8 mouse cellular contexts compared by ENCODE assay signal in the genomic region with DNA sequence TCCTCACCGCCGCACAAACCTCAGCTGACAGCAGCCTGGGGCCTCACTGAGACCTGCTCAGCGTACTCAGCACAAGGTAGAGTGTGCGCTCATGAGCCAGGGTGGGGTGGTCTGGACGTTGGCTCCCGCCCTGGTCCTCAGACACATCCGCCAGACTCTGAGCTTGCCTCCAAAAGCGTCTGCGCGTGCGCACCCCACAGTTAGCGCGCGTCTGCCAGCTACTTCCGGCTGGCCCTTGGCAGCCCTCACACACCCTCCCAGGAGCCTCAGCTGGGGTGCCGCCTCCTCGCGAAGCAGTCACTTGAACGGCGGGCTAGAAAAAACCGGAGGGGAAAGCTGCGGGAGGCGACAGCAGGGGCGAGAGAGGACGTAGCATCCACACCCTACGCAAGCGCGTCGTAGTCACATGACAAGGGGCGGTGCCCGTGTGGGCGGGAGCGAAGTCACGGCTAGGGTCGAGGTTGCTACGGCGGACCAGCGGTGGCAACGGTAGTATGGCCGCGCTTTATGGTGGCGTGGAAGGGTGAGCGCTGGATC. TPM values are rescaled to one million over a fixed set of nuclear protein-coding genes. Genes with fewer than 3 reads are reported as not detected.
DNase-seq lines count a peak whose midpoint lies in the region; ATAC-seq and TF ChIP-seq lines count a peak whose summit lies in the region.

A gene (plus strand): TSS at position 223 of the 537 bp plus-strand sequence.

- H3K27ac ChIP-seq in bone marrow macrophage, adult 2 months (ENCODE audit: insufficient read depth, low read depth, low read length) = peak within 1 kb of the TSS; percentile 98
- H3K27ac ChIP-seq in embryonic fibroblast, embryonic 13.5 days (ENCODE audit: insufficient read depth, low read length) = peak within 1 kb of the TSS; percentile 76
- H3K27ac ChIP-seq in heart, embryonic 10.5 days = peak within 1 kb of the TSS; percentile 96
- H3K27ac ChIP-seq in kidney, embryonic 15.5 days = peak within 1 kb of the TSS; percentile 97

- WGBS in heart, embryonic 10.5 days = under 1% methylated on average over 43 of the region's 43 CpGs
- WGBS in kidney, embryonic 15.5 days = under 1% methylated on average over 42 of the region's 43 CpGs

- TF ChIP-seq POLR2A in bone marrow macrophage, adult 2 months (IDR thresholded peaks at IDR 0.05; ENCODE audit: borderline replicate concordance, low read depth, low read length) = 0 out of 2 replicates have a peak, but pooled peaks have one; percentile 13
- TF ChIP-seq POLR2A in embryonic fibroblast, embryonic 13.5 days (IDR thresholded peaks at IDR 0.05; ENCODE audit: low read depth, low read length) = peak; percentile 90

- H3K36me3 ChIP-seq in heart, embryonic 10.5 days = peaks cover 12% of the 10 kb centered on the region
- no peaks in the 10 kb centered on the region; the same call in 1 of the 2 replicates for H3K36me3 ChIP-seq in kidney, embryonic 15.5 days

- TF ChIP-seq CTCF in bone marrow macrophage, adult 2 months (IDR thresholded peaks at IDR 0.05; ENCODE audit: low read depth, low read length) = no peak
- no peak for TF ChIP-seq CTCF in embryonic fibroblast, embryonic 13.5 days (IDR thresholded peaks at IDR 0.05; ENCODE audit: borderline replicate concordance, insufficient read depth, low read length)

- no peaks in the 10 kb centered on the region for H3K9me3 ChIP-seq in heart, embryonic 10.5 days
- H3K9me3 ChIP-seq in kidney, embryonic 15.5 days (replicated peaks) = no peaks in the 10 kb centered on the region

- H3K4me3 ChIP-seq in bone marrow macrophage, adult 2 months (ENCODE audit: insufficient read depth, low read length) = peak within 1 kb of the TSS; percentile 89
- peak within 1 kb of the TSS; percentile 61 for H3K4me3 ChIP-seq in embryonic fibroblast, embryonic 13.5 days (ENCODE audit: insufficient read depth, low read length)
- H3K4me3 ChIP-seq in heart, embryonic 10.5 days = peak within 1 kb of the TSS; percentile 81
- peak within 1 kb of the TSS; percentile 77 for H3K4me3 ChIP-seq in kidney, embryonic 15.5 days (replicated peaks)

- H3K4me2 ChIP-seq in kidney, embryonic 15.5 days = peak within 1 kb of the TSS; percentile 92

- peak; percentile 95 for ATAC-seq in kidney, embryonic 15.5 days (replicated peaks; ENCODE audit: low FRiP score)
- ATAC-seq in monocyte, adult 5-6 weeks (replicated peaks; ENCODE audit: insufficient number of reproducible peaks, low FRiP score, low TSS enrichment, poor library complexity, severe bottlenecking) = peak; percentile 91

- peaks cover 43% of the 10 kb centered on the region for H3K4me1 ChIP-seq in bone marrow macrophage, adult 2 months (ENCODE audit: control insufficient read depth, insufficient read depth, low read length)
- H3K4me1 ChIP-seq in embryonic fibroblast, embryonic 13.5 days (ENCODE audit: control insufficient read depth, insufficient read depth, low read length) = peaks cover 8% of the 10 kb centered on the region
- H3K4me1 ChIP-seq in heart, embryonic 10.5 days = peaks cover 21% of the 10 kb centered on the region
- peaks cover 12% of the 10 kb centered on the region for H3K4me1 ChIP-seq in kidney, embryonic 15.5 days

- H3K27me3 ChIP-seq in heart, embryonic 10.5 days (ENCODE audit: insufficient read depth, poor library complexity, severe bottlenecking) = no peaks in the 10 kb centered on the region
- no peaks in the 10 kb centered on the region for H3K27me3 ChIP-seq in kidney, embryonic 15.5 days

- DNase-seq in A20 (ENCODE audit: low read depth, low spot score) = peak; percentile 88
- peak; percentile 98 for DNase-seq in heart, embryonic 10.5 days (ENCODE audit: low spot score)
- peak; percentile 93 for DNase-seq in liver
- peak; percentile 92 to 97 for DNase-seq in spleen, postnatal 4 days (ENCODE audit: low spot score in 2 of 2)

- H3K9ac ChIP-seq in kidney, embryonic 15.5 days = peak within 1 kb of the TSS; percentile 52

RNA-seq across cellular contexts. Expression of the gene that starts here (rescaled TPM):
- polyA plus RNA-seq in bone marrow macrophage, adult 2 months (2012; ENCODE audit: insufficient read depth, insufficient read length, missing spikeins) = 122 and 125 TPM in 2 replicates
- 61.8 and 65.6 TPM in 2 replicates for polyA plus RNA-seq in embryonic fibroblast, embryonic 13.5 days (2011; ENCODE audit: insufficient read length, low read depth, missing spikeins)
- polyA plus RNA-seq in heart, embryonic 10.5 days (2016; fragmentation: Nextera tagmentation; extraction: Ambion mirVana) = 44.1 and 49.4 TPM in 2 replicates
- 49.8 and 54.1 TPM in 2 replicates for polyA plus RNA-seq in kidney, embryonic 15.5 days (2015; fragmentation: Nextera tagmentation; extraction: Ambion mirVana)
- total RNA-seq in monocyte, adult 5-6 weeks (2017) = 24.2 to 28.4 TPM (median 24.6 TPM) in 3 replicates

Comparison
In these comparisons a context has a peak if more than half of its experiments do, and no peak if none do; other contexts are left out.
1. Peak in every context shown above with its lines: DNase-seq, ATAC-seq, H3K4me3 ChIP-seq and H3K27ac ChIP-seq.